Mouse (Mus musculus) megakaryocyte, embryonic 14.5 days (primary cell): ENCODE measurements around the gene Ntn1.

ENCODE experiments used
- FLI1 ChIP-seq: IDR thresholded peaks from 2 replicates; pipeline ENCODE4 v1.6.1; 2012; ENCODE audit warnings: low read length, inconsistent platforms, mixed read lengths
- GATA1 ChIP-seq: IDR thresholded peaks from 3 replicates; pipeline ENCODE4 v1.6.1; 2012; ENCODE audit warnings: mixed read lengths, low read length, inconsistent platforms, borderline replicate concordance

DNA sequence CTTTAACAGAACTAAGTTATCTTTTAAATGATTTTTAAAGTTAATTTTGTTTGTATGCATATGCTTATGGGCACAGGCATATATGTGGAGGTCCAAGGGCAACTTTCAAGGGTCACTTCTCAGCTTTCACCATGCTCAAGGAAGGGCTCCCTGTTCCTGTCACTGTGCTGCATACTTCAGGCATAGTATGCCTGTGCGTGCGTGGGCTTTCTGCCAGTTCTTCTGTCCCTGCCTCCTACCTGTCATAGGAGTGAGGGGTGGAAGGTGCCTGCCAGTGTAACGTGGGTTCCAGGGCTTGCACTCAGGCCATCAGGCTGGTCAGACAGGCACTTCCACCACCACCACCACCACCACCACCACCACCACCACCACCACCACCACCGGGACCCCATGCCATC is 228.0 kb downstream of the Ntn1 start:
- no peak for TF ChIP-seq GATA1
- no peak for TF ChIP-seq FLI1
